Mouse (Mus musculus) B cell, adult (primary cell): ENCODE results near the gene Nat8f1. TPM values are rescaled to one million over a fixed set of nuclear protein-coding genes. Genes with fewer than 3 reads are reported as not detected.

Experiments used
- total RNA-seq: library from RNA; stranded (reverse); gene quantifications from 4 replicates; pipeline ENCODE4 v1.2.4, GENCODE M21; 2023; ENCODE audit not compliant: inconsistent age

The Nat8f1 gene
- total RNA-seq = 2.1 to 4.3 TPM (median 3.7 TPM) in 4 replicates

DNA sequence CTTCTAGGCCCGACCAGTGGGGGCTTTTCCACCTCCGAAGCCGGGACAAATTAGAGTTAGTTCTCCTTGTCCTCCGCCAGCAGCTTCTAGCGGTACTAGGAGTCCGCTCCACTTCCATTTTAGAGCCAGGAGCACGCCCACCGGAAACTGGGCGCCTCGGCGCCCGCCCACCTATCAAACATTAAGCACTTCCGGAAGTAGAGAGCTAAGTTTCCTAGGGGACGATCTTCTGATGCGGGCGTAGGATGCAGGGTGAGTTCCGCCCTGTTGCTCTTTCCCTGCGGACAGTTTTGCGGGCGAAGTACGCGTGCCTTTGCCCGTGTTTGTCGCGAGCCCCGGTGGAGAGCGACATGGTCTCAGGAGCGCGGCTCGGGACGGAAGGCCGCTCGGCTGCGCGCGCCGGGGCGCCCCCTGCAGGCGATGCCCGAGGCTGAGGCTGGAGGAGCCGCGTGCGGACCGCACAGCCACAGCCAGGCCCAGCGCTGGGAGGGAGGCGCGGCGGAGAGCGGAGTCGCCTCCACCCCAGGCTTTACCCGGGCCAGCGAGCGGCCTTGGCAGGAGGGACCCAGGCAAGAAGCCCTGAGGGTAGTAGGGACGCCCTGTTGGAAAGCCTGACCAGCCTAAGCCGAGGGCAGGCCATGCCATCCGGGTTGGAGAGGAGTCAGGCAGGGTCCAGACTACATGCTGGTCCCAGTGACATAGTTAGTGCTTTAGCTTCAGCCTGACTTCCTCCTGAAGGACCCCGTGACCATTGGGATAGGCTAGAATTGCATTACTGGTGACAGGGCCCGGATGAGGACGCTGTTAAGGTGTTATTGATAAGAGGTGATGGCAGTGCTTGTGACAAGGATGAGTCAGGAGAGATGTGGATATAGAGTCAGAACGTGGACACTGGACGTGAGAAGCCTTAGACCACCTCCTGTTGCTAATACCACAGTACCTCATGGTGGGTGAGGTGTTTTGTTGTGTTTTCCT lies at the start of gene Nat8f1:
Nat8f1 (minus strand) TSS at position 149 of the 975 bp plus-strand sequence.

DNA sequence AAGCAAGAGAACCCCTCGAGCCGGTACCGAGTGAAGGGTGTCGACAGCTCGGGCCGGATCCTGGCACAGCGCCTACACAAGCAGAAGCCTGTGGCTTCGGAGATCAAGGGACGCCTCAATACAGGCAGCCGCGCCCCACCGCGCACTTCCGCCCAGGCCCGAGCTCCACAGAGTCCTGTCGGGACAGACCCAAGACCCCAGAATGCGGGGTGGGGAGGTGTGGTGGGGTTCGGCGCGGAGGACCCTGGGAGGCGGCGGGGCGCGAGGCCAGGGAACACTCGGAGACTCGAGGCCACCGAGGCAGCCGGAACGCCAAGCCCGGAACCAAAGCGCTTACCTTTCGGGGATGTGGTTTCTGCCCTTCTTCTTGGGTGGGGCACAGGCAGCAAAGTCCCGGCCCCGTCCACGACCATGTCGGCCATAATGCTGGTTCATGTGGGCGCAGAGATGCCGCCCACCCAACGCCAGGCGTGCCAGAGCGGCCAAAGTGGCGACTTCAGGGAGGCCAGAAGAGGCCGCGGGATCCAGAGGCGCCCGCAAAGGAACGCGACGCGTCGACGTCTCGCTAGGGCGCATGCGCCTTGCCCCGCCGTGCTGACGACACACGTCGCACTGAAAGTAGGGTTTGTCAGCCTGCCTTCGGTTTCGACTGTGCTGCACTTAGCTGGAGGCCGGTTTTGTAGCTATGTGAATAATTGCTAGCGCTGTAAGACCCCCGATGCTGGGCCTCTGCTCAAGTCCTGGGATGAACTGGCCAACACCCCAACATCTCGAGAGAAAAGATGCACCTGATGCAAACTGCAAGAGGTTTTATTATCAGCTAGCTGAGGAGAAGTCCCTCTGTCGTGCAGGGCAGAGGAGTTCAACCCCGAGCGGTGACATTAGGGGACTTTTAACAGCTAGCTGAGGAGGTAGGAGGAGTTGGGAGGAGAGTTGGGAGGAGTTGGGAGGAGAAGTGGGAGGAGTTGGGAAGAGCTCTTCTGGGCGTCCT lies 45.9 kb upstream of the Nat8f1 start, which contains the start of gene Dusp11:
Dusp11 (minus strand) TSS at position 567 of the 991 bp plus-strand sequence.

DNA sequence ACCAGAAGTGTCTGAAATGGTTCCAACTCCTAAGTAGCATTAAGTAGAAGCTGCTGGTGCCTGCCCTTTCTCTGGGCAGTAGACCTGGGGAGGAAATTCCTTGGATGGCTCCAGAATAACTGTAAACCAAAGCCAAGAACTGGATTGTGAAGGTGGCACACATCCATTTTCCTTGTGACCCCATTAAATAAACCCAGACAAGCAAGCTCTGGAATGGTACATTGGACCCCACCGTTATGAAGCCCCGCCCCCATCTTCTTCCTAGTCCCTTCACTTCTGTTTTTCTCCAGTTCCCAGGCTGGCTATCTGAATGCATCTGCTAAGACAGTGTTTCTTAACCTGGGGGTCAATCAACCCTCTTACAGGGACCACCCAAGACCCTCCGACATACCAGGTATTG lies 3.9 kb downstream of the Nat8f1 start, which contains the start of gene Tprkb:
Tprkb (plus strand) TSS at position 279 of the 400 bp plus-strand sequence.

GRCm38 (mm10) chr6:85904642-85905061 lies 10.8 kb downstream of the Nat8f1 start, which contains the start of gene Nat8f4:
Gene Nat8f4 (minus strand): TSS chr6:85904884.

DNA sequence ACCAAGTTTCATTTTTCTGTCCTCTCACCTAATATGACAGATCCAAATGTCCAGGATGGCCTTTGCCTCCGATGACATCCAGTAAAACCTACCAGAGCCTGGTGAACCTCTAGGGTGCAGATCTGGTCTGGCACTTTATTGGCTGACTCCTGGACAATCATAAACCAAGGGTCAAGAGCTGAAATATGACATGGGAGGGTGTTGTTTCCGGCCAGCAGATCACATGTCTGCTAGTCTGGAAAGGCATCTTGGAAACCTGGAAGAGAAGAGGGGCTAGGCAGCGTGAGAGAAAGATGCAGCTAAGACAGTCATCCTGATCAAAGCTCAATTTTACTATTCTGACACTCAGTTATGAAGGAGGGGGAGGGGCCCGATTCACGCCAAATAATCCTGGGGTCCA lies 46.5 kb downstream of the Nat8f1 start, which contains the start of gene Nat8f2:
Nat8f2 (minus strand) TSS at position 153 of the 400 bp plus-strand sequence.

Other genes with a start within 250 kb of the Nat8f1 start
- not detected in 4 replicates for gene Nat8f7, start 202.5 kb downstream of the Nat8f1 start, total RNA-seq
- gene Nat8f3, start 149.9 kb downstream of the Nat8f1 start, total RNA-seq = not detected in 4 replicates
- gene Nat8f6, start 94.7 kb downstream of the Nat8f1 start, total RNA-seq = not detected in 4 replicates
- not detected in 4 replicates for gene Nat8f5, start 94.7 kb downstream of the Nat8f1 start, total RNA-seq
- not detected in 4 replicates for gene Nat8, start 83.6 kb downstream of the Nat8f1 start, total RNA-seq
- gene Nat8f2, start 46.5 kb downstream of the Nat8f1 start, total RNA-seq = 0.16 TPM in 1 of 4 replicates, not detected in the others
- gene Nat8f4, start 10.8 kb downstream of the Nat8f1 start, total RNA-seq = 1.6 to 4.6 TPM (median 2.6 TPM) in 4 replicates
- gene Tprkb, start 3.8 kb downstream of the Nat8f1 start, total RNA-seq = 15.3 to 19.3 TPM (median 17.7 TPM) in 4 replicates
- 198 to 224 TPM (median 216 TPM) in 4 replicates for gene Dusp11, start 46.0 kb upstream of the Nat8f1 start, total RNA-seq
- gene Figla, start 100.5 kb upstream of the Nat8f1 start, total RNA-seq = not detected in 4 replicates
- not detected in 4 replicates for gene Add2, start 113.0 kb upstream of the Nat8f1 start, total RNA-seq